Mouse (Mus musculus) forelimb bud, embryonic 11.5 days (tissue): Measurements from ENCODE around the gene Zdhhc19.

Source experiments
- DNase-seq: peaks from one replicate; pipeline ENCODE4 v3.0.0-alpha.2; 2012; ENCODE audit warnings: low read depth, low spot score

Gene Zdhhc19

GRCm38 (mm10) chr16:32610460-32611255 is 114.6 kb downstream of the Zdhhc19 start:
- DNase-seq: no peak
